Mouse (Mus musculus) midbrain, embryonic 10.5 days (tissue): ENCODE measurements around the gene Esyt2. TPM values are rescaled to one million over a fixed set of nuclear protein-coding genes. Genes with fewer than 3 reads are reported as not detected.
A peak's percentile ranks its signal among the peaks of the same experiment; 100 is the strongest.
"Not testable (repeated sequence)": the region's sequence is repeated elsewhere in the genome, so short reads cannot be mapped to it uniquely, and the experiment has no call there.

Experiments used
- DNase-seq: peaks from one replicate; pipeline ENCODE4 v3.0.0-alpha.2; 2017; ENCODE audit warnings: low spot score
- H3K27ac ChIP-seq: fragments of 300-500 bp; sonication (generic); replicated peaks from 2 replicates; pipeline ENCODE4 v1.5.1; 2016; ENCODE audit warnings: mild to moderate bottlenecking
- H3K27me3 ChIP-seq: fragments of 300-500 bp; sonication (generic); 2 replicates; pipeline ENCODE4 v1.6.1; 2016; ENCODE audit warnings: low read depth, mild to moderate bottlenecking; ENCODE audit not compliant: poor library complexity, severe bottlenecking
- H3K36me3 ChIP-seq: fragments of 300-500 bp; sonication (generic); 2 replicates; pipeline ENCODE4 v1.6.1; 2016; ENCODE audit warnings: mild to moderate bottlenecking, moderate library complexity
- H3K4me1 ChIP-seq: fragments of 300-500 bp; sonication (generic); 2 replicates; pipeline ENCODE4 v1.6.1; 2016
- H3K4me3 ChIP-seq: fragments of 300-500 bp; sonication (generic); 2 replicates; pipeline ENCODE4 v1.5.1; 2016; ENCODE audit warnings: mild to moderate bottlenecking, moderate library complexity
- H3K9me3 ChIP-seq: fragments of 300-500 bp; sonication (generic); replicated peaks from 2 replicates; pipeline ENCODE4 v1.6.1; 2016; ENCODE audit warnings: mild to moderate bottlenecking
- WGBS: fragments of 180-500 bp; shearing (Covaris S2); methylation state at CpG from one replicate; pipeline ENCODE4 v1.1.7; 2016; 5-methylcytosine and 5-hydroxymethylcytosine counted together
- polyA plus RNA-seq: library from polyadenylated mRNA; unstranded; fragments of >200 nt; fragmentation: Nextera tagmentation; extraction: Ambion mirVana; gene quantifications from 2 replicates; pipeline ENCODE4 v1.2.1, GENCODE M21; 2016

Esyt2 gene
- polyA plus RNA-seq, 1 experiment from 2014 or later: 13.7 TPM

DNA sequence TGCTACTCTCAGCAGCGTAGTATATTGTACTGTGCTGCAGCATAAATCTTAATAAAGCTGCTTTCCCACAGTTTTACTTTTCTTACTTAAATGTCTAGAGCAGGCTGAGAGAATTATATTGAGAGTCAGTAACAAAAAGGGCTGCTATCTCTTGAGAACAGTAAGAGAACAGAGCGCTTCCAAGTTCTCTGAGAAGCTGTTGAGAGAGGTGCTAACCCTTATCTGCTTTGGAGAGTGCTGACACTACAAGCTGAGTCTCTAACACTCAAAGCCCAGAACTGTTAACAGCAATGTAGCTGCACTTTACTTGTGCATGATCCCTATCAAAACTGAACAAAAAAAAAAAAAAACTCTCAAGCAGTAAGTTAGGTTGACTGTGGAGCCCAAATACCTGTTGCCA, 15.7 kb upstream of the Esyt2 start:
- Histone ChIP-seq H3K27me3 (peaks cover 4% of the 10 kb centered on the region; the same call in 1 of the 2 replicates), H3K36me3 (no peaks in the 10 kb centered on the region), H3K9me3 (no peaks in the 10 kb centered on the region), H3K4me1 (peaks cover 25% of the 10 kb centered on the region), H3K27ac (no peak overlapping the region), H3K4me3 (no peak overlapping the region)
- WGBS: 82% methylated on average over 2 of the region's 2 CpGs
- DNase-seq: no peak

DNA sequence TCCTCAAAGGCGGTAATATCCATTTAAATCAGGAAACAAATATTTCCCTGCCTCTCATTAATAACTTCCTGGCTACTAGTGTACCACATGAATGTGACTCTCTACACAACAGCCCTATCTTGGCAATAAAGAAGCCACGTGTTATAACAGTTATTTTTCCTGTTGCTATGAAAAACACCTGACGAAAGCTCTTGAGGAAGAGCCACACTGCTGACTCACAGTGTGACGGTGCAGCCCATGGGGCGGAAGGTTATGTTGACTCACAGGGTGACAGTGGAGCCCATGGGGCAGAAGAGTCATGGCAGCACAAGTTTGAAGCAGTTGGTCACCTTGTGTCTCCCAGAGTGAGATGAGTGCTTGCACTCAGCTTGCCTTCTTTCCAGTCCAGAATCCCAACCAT, 11.5 kb upstream of the Esyt2 start:
- no peak overlapping the region for H3K27ac ChIP-seq
- WGBS: 86% methylated on average over 5 of the region's 5 CpGs
- DNase-seq: no peak
- no peaks in the 10 kb centered on the region for H3K36me3 ChIP-seq
- H3K27me3 ChIP-seq: peaks cover 4% of the 10 kb centered on the region; the same call in 1 of the 2 replicates
- no peaks in the 10 kb centered on the region for H3K4me1 ChIP-seq
- H3K4me3 ChIP-seq: no peak overlapping the region
- H3K9me3 ChIP-seq: no peaks in the 10 kb centered on the region

DNA sequence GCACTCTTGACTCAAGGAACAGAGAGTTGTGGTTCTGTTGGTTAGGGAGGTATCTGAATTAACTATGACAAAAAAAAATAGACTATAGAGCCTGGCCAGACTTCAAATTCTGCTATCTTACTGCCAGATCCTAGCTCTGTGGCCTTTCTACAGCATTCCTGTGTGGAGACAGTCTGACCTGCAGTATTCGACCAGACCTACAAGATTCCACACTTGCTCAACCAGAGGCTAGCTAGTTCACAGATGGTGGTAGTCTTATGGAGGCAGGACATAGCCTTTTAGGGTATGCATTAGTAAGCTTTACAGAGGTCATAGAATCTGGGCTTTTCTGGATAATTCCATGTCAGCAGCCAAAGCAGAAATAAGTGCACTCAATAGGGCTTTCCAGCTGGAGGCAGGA, 10.5 kb upstream of the Esyt2 start:
- no peak for DNase-seq
- 72% methylated on average over 1 of the region's 1 CpGs for WGBS
- Histone ChIP-seq H3K27me3 (no peaks in the 10 kb centered on the region), H3K9me3 (no peaks in the 10 kb centered on the region), H3K27ac (no peak overlapping the region), H3K4me1 (no peaks in the 10 kb centered on the region), H3K4me3 (no peak overlapping the region), H3K36me3 (no peaks in the 10 kb centered on the region)

DNA sequence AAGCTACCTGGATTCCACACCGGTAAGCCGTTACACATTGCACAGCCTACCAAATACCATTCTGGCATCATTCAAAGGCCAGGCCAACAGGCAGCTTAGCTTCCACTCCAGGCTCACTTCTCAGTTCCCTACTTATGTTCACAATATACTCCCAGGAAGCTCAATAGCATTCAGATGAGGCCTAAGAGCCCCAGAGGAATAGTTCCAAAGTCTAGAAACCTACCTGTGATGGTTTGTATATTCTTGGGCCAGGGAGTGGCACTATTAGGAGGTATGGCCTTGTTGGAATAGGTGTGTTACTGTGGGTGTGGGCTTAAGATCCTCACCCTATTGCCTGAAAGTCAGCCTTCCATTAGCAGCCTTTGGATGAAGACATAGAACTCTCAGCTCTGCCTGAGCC, 9.9 kb upstream of the Esyt2 start:
- 97% methylated on average over 2 of the region's 2 CpGs for WGBS
- H3K4me1 ChIP-seq: no peaks in the 10 kb centered on the region
- H3K36me3 ChIP-seq: no peaks in the 10 kb centered on the region
- H3K27ac ChIP-seq: no peak overlapping the region
- no peak for DNase-seq
- no peak overlapping the region for H3K4me3 ChIP-seq
- no peaks in the 10 kb centered on the region for H3K27me3 ChIP-seq
- no peaks in the 10 kb centered on the region for H3K9me3 ChIP-seq

DNA sequence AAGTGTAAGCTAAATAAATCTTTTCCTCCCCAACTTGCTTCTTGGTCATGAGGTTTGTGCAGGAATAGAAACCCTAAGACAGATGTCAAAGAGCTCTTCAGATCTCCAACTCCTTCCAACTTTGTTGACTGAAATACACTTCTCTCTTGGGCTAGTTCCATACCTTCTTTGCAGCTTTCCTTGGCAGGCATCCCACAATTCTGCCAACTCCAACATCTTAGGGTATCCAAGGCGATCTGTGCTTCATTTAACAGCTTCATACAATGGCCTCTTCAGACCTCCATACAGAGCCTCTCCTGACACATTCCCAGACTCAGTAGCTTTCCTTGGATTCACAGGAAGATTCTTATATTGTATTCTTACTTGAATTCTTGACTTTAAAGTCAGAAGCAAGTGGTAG, 7.3 kb upstream of the Esyt2 start:
- Histone ChIP-seq H3K27me3 (no peaks in the 10 kb centered on the region), H3K36me3 (no peaks in the 10 kb centered on the region), H3K4me1 (no peaks in the 10 kb centered on the region), H3K4me3 (no peak overlapping the region), H3K27ac (no peak overlapping the region), H3K9me3 (no peaks in the 10 kb centered on the region)
- WGBS: 74% methylated on average over 1 of the region's 1 CpGs
- DNase-seq: no peak

DNA sequence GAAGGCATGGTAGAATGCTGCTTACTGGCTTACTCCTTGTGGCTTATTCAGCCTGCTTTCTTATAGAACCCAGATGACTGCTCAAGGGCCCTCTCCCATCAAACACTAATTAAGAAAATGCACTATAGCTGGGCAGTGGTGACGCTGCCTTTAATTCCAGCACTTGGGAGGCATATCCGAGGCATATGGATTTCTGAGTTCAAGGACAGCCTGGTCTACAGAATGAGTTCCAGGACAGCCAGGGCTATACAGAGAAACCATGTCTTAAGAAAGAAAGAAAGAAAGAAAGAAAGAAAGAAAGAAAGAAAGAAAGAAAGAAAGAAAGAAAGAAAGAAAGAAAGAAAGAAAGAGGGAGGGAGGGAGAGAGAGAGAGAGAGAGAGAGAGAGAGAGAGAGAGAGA, 5.9 kb upstream of the Esyt2 start, which contains the start of gene Gm11027:
Gm11027 (plus strand) TSS at position 301 of the 400 bp plus-strand sequence.
- DNase-seq, H3K36me3 ChIP-seq, H3K4me1 ChIP-seq, H3K9me3 ChIP-seq, H3K27me3 ChIP-seq, H3K27ac ChIP-seq, H3K4me3 ChIP-seq: not testable (repeated sequence)
- 78% methylated on average over 2 of the region's 2 CpGs for WGBS

DNA sequence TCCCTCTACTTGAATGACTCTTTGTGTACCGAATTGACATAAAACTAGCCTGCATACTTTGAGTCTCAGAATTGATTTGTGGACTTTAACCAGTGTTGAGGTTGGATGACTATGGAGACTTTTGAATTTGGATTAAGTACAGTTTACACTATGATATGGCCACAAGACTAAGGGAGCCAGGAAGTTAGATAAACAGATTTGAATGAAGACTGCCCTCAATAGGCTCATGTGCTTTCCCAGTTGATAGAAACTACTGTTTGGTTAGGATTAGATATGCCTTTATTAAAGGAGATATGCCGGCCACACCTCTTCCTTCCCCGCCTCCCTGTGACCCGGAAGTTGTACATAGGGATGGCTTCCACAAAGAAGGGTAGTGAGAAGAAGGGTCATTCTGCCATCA, 5.4 kb upstream of the Esyt2 start:
- 95% methylated on average over 4 of the region's 4 CpGs for WGBS
- Histone ChIP-seq H3K36me3 (no peaks in the 10 kb centered on the region), H3K27ac (no peak overlapping the region), H3K4me3 (no peak overlapping the region), H3K9me3 (no peaks in the 10 kb centered on the region), H3K27me3 (no peaks in the 10 kb centered on the region), H3K4me1 (peaks cover 7% of the 10 kb centered on the region)
- no peak for DNase-seq

DNA sequence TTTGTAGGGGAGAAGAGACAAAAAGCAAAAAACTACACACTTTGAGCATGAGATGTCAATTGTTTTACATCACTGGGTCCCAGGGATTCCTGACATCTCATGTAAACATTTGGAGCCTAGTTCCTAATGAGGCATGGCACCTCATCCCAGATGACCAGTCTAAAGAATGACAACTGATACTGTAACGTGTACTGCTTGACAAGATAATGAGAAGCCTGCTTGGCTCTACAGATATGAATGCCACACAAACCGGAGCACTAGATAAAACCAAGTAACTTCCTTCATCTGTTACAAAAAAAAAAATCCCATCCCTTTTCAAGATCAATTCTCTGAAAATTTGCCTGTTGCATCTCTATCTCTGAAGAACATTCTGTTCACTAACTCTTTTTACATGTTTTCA, 4.0 kb upstream of the Esyt2 start:
- no peaks in the 10 kb centered on the region for H3K9me3 ChIP-seq
- H3K4me1 ChIP-seq: peaks cover 9% of the 10 kb centered on the region
- H3K27me3 ChIP-seq: no peaks in the 10 kb centered on the region
- 70% methylated on average over 2 of the region's 2 CpGs for WGBS
- DNase-seq: no peak
- no peak overlapping the region for H3K4me3 ChIP-seq
- no peak overlapping the region for H3K27ac ChIP-seq
- no peaks in the 10 kb centered on the region for H3K36me3 ChIP-seq

DNA sequence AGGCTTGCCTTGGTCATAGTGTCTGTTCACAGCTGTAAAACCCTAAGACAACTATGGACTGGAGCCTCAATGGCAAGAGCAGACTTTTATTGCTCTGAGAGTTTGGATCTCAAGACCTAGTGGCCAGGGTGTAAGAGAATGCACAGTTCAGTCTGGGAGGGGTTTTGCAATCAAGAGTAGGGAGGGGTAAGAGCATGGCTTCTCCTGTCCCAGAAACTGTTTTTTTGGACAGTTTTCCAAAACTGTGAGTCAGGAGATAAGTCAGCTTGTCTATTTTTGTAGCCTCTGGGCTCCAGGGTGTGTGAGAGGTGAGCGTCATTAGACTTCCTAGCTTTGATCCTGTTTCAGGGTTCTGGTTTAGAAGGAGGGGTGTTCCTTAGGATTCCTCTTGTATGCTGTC, 2.5 kb upstream of the Esyt2 start:
- WGBS: 87% methylated on average over 1 of the region's 1 CpGs

DNA sequence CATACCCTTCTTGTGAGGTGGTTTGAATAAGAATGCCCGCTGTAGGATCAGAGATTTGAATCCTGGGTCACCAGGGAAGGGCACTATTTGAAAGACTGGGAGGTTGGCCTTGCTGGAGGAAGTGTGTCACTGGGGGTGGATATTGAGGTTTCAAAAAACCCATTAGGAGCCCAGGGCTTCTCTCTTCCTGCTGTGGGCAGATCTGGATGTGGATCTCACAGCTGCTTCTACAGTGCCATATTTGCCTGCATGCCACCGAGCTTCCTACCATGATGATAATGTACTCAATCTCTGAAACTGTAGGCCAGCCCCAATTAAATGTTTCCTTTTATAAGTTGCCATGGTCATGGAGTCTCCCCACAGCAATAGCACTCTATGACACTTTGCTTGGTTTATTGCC, 1.8 kb upstream of the Esyt2 start:
- H3K27ac ChIP-seq: no peak overlapping the region
- H3K36me3 ChIP-seq: no peaks in the 10 kb centered on the region
- no peak for DNase-seq
- H3K4me1 ChIP-seq: peaks cover 21% of the 10 kb centered on the region
- H3K4me3 ChIP-seq: no peak overlapping the region
- WGBS: 97% methylated on average over 2 of the region's 2 CpGs
- H3K9me3 ChIP-seq: no peaks in the 10 kb centered on the region
- H3K27me3 ChIP-seq: no peaks in the 10 kb centered on the region

More for the DNA sequence above, 2.5 kb upstream of the Esyt2 start:
- no peaks in the 10 kb centered on the region for H3K36me3 ChIP-seq
- no peaks in the 10 kb centered on the region for H3K9me3 ChIP-seq
- H3K4me1 ChIP-seq: peaks cover 21% of the 10 kb centered on the region
- H3K4me3 ChIP-seq: no peak overlapping the region
- H3K27me3 ChIP-seq: no peaks in the 10 kb centered on the region
- H3K27ac ChIP-seq: no peak overlapping the region
- no peak for DNase-seq

DNA sequence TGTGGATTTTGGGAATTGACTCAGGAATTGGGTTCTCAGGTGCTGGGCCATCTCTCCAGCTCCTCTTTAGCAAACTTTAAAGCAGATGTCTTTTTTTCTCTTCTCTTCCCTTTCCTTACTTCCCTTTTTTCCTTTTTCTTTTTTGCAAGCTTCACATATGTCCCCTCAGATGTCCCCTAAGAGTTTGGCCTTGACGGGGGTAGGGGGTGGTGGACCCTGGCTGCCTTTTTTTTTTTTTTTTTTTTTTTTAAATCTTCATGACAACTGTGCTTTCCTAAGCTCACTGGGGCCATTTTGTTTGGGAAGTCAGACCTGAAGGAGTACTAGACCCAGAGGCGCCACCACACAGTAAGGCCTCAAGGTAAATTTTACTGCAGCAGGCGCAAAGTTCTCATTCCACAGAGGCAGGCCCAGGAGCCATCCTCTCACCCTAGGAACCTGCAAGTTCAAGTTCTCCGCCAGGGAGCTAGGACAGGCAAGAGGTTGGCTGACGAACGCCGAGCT, 795 bp upstream of the Esyt2 start:
- no peak for DNase-seq
- under 1% methylated on average over 7 of the region's 7 CpGs for WGBS
- Histone ChIP-seq H3K27me3 (no peaks in the 10 kb centered on the region), H3K36me3 (no peaks in the 10 kb centered on the region), H3K27ac (peak overlapping the region; percentile 95), H3K4me1 (peaks cover 21% of the 10 kb centered on the region), H3K4me3 (peak overlapping the region; percentile 97), H3K9me3 (no peaks in the 10 kb centered on the region)

DNA sequence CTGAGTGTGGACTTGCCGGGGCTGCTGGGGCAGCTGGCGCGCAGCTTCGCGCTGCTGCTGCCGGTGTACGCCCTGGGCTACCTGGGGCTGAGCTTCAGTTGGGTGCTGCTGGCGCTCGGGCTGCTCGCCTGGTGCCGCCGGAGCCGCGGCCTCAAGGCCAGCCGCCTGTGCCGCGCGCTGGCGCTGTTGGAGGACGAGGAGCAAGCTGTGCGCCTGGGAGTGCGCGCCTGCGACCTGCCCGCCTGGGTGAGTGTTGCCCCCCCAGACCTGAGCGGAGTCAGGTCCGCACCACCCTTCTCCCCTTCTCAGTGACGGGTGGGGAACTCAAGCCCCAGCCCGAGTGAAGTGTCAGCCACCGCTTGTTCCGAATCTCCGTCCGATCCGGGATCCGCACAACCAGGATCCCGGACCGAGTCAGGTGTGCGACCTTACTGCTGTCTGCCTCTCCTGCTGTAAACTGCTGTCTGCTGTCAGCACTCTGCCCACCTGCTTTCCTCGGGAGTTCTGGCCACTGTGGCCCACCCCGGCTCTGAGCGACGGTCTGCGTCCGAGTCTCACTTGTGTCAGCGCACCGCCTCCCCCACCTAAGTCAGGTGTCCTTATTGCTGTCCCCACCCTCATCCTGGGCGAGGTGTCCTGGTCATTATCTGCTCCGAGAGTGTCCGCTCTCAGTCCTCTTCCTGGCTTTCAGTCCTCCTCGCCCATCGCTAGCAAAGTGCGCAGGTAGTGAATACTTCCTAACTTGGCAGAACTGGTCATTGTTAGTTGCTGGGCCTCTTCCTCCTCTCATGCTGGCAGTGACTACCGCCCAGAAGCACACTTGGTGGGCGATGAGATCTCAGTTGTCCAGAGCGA, 658 bp downstream of the Esyt2 start:
- H3K36me3 ChIP-seq: no peaks in the 10 kb centered on the region
- H3K27ac ChIP-seq: peak overlapping the region; percentile 95
- peak overlapping the region; percentile 97 for H3K4me3 ChIP-seq
- WGBS: under 1% methylated on average over 52 of the region's 55 CpGs
- H3K9me3 ChIP-seq: no peaks in the 10 kb centered on the region
- DNase-seq: no peak
- no peaks in the 10 kb centered on the region for H3K27me3 ChIP-seq
- H3K4me1 ChIP-seq: peaks cover 21% of the 10 kb centered on the region

DNA sequence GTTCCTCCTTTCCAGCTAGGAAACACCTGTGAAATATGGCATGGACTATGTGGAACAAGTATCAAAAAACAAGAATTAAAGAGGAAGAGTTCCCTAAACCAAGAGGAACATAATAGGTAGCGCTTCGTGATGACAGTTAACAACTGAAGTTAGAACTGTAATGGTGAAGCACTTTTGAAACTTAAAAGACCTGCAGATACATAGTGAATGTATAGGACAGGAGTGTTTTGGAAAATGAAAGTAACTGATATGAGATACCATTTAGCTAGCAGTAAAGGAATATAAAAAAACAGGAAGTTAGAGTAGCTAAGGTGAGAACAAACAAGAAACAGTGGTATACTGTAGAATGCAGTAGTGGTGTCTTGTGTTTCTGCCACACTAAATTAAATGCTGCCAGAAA, 1.9 kb downstream of the Esyt2 start:
- no peak for DNase-seq
- 93% methylated on average over 2 of the region's 2 CpGs for WGBS
- no peaks in the 10 kb centered on the region for H3K27me3 ChIP-seq

More for the DNA sequence above, 1.9 kb downstream of the Esyt2 start:
- no peak overlapping the region for H3K27ac ChIP-seq
- no peak overlapping the region for H3K4me3 ChIP-seq
- H3K36me3 ChIP-seq: no peaks in the 10 kb centered on the region
- no peaks in the 10 kb centered on the region for H3K9me3 ChIP-seq
- H3K4me1 ChIP-seq: peaks cover 21% of the 10 kb centered on the region
